Mouse (Mus musculus): ENCODE data around the gene Eef1akmt3.

GRCm38 (mm10) chr10:127090560-127091411 lies 49.5 kb upstream of the Eef1akmt3 start:
- TF ChIP-seq POLR2A (IDR thresholded peaks at IDR 0.05; ENCODE audit: insufficient read depth, low read depth, low read length) (no peak), EP300 (IDR thresholded peaks at IDR 0.05; ENCODE audit: insufficient read depth, low read depth, low read length) (no peak), CTCF (IDR thresholded peaks at IDR 0.05) (no peak)
